Mouse (Mus musculus): Measurements from ENCODE around the gene Pkib. TPM values are rescaled to one million over a fixed set of nuclear protein-coding genes. Genes with fewer than 3 reads are reported as not detected.

Gene Pkib
- polyA plus RNA-seq, 1 experiment = 6.5 TPM

- DNase-seq (ENCODE audit: low read depth in 1 of 2, low spot score in 2 of 2) = peak; percentile 16 to 67
- Histone ChIP-seq H3K27ac (ENCODE audit: insufficient read depth, low read length) (no peak overlapping the region), H3K4me3 (ENCODE audit: extremely low read depth, insufficient read depth, insufficient read length) (0 out of 2 replicates have a peak overlapping the region, but pooled peaks have one; percentile 36), H3K4me1 (ENCODE audit: control insufficient read depth, insufficient read depth, insufficient read length) (peaks cover 11% of the 10 kb centered on the region; the same call in 1 of the 2 replicates), H3K36me3 (ENCODE audit: control insufficient read depth, insufficient read depth, low read length) (no peaks in the 10 kb centered on the region), H3K27me3 (ENCODE audit: control insufficient read depth, insufficient read depth, low read length) (no peaks in the 10 kb centered on the region)
- WGBS = 2% methylated on average over 6 of the region's 6 CpGs
- TF ChIP-seq POLR2A (IDR thresholded peaks at IDR 0.05; ENCODE audit: low read depth, low read length) = no peak
- TF ChIP-seq CTCF (IDR thresholded peaks at IDR 0.05; ENCODE audit: extremely low read depth, insufficient read depth, insufficient read length, insufficient replicate concordance) = peak; percentile 53; the same call in 1 of the 2 replicates
Measured at GRCm38 (mm10) chr10:57743606-57744016, 111.8 kb downstream of the Pkib start.

- H3K4me3 ChIP-seq (ENCODE audit: extremely low read depth, insufficient read depth, insufficient read length) = no peak overlapping the region
- H3K27ac ChIP-seq (ENCODE audit: insufficient read depth, low read length) = no peak overlapping the region
- H3K4me1 ChIP-seq (ENCODE audit: control insufficient read depth, insufficient read depth, insufficient read length) = peaks cover 11% of the 10 kb centered on the region; the same call in 1 of the 2 replicates
- no peaks in the 10 kb centered on the region for H3K36me3 ChIP-seq (ENCODE audit: control insufficient read depth, insufficient read depth, low read length)
- no peaks in the 10 kb centered on the region for H3K27me3 ChIP-seq (ENCODE audit: control insufficient read depth, insufficient read depth, low read length)
- 60% methylated on average over 2 of the region's 2 CpGs for WGBS
- DNase-seq (ENCODE audit: low read depth in 1 of 2, low spot score in 2 of 2) = no peak
- TF ChIP-seq CTCF (IDR thresholded peaks at IDR 0.05; ENCODE audit: extremely low read depth, insufficient read depth, insufficient read length, insufficient replicate concordance) (no peak), POLR2A (IDR thresholded peaks at IDR 0.05; ENCODE audit: low read depth, low read length) (no peak)
Measured at GRCm38 (mm10) chr10:57744128-57744765, 112.5 kb downstream of the Pkib start.

- DNase-seq (ENCODE audit: low read depth in 1 of 2, low spot score in 2 of 2) = peak in 1 of 2 experiments; percentile 15
- Histone ChIP-seq H3K36me3 (ENCODE audit: control insufficient read depth, insufficient read depth, low read length) (no peaks in the 10 kb centered on the region), H3K27me3 (ENCODE audit: control insufficient read depth, insufficient read depth, low read length) (no peaks in the 10 kb centered on the region), H3K4me3 (ENCODE audit: extremely low read depth, insufficient read depth, insufficient read length) (no peak overlapping the region), H3K4me1 (ENCODE audit: control insufficient read depth, insufficient read depth, insufficient read length) (peaks cover 11% of the 10 kb centered on the region; the same call in 1 of the 2 replicates), H3K27ac (ENCODE audit: insufficient read depth, low read length) (peak overlapping the region; percentile 67)
- TF ChIP-seq POLR2A (IDR thresholded peaks at IDR 0.05; ENCODE audit: low read depth, low read length) = no peak
- no peak for TF ChIP-seq CTCF (IDR thresholded peaks at IDR 0.05; ENCODE audit: extremely low read depth, insufficient read depth, insufficient read length, insufficient replicate concordance)
Measured at GRCm38 (mm10) chr10:57745452-57745851, 113.7 kb downstream of the Pkib start.

GRCm38 (mm10) chr10:57747127-57747526, 115.3 kb downstream of the Pkib start:
- Histone ChIP-seq H3K4me1 (ENCODE audit: control insufficient read depth, insufficient read depth, insufficient read length) (peaks cover 11% of the 10 kb centered on the region; the same call in 1 of the 2 replicates), H3K4me3 (ENCODE audit: extremely low read depth, insufficient read depth, insufficient read length) (no peak overlapping the region), H3K27me3 (ENCODE audit: control insufficient read depth, insufficient read depth, low read length) (no peaks in the 10 kb centered on the region), H3K27ac (ENCODE audit: insufficient read depth, low read length) (no peak overlapping the region), H3K36me3 (ENCODE audit: control insufficient read depth, insufficient read depth, low read length) (no peaks in the 10 kb centered on the region)
- no peak for DNase-seq (ENCODE audit: low read depth in 1 of 2, low spot score in 2 of 2)
- TF ChIP-seq CTCF (IDR thresholded peaks at IDR 0.05; ENCODE audit: extremely low read depth, insufficient read depth, insufficient read length, insufficient replicate concordance) = no peak
- no peak for TF ChIP-seq POLR2A (IDR thresholded peaks at IDR 0.05; ENCODE audit: low read depth, low read length)

- no peaks in the 10 kb centered on the region for H3K27me3 ChIP-seq (ENCODE audit: control insufficient read depth, insufficient read depth, low read length)
- H3K4me1 ChIP-seq (ENCODE audit: control insufficient read depth, insufficient read depth, insufficient read length) = peaks cover 8% of the 10 kb centered on the region
- WGBS = 11% methylated on average over 1 of the region's 1 CpGs
- H3K27ac ChIP-seq (ENCODE audit: insufficient read depth, low read length) = peak overlapping the region; percentile 85
- no peak for TF ChIP-seq POLR2A (IDR thresholded peaks at IDR 0.05; ENCODE audit: low read depth, low read length)
- no peak for TF ChIP-seq CTCF (IDR thresholded peaks at IDR 0.05; ENCODE audit: extremely low read depth, insufficient read depth, insufficient read length, insufficient replicate concordance)
- H3K36me3 ChIP-seq (ENCODE audit: control insufficient read depth, insufficient read depth, low read length) = no peaks in the 10 kb centered on the region
- no peak overlapping the region for H3K4me3 ChIP-seq (ENCODE audit: extremely low read depth, insufficient read depth, insufficient read length)
- DNase-seq (ENCODE audit: low read depth in 1 of 2, low spot score in 2 of 2) = peak; percentile 19 to 49
Measured at GRCm38 (mm10) chr10:57753343-57753742, 121.6 kb downstream of the Pkib start.

GRCm38 (mm10) chr10:57755201-57755736, 123.5 kb downstream of the Pkib start:
- 80% methylated on average over 2 of the region's 2 CpGs for WGBS
- Histone ChIP-seq H3K4me1 (ENCODE audit: control insufficient read depth, insufficient read depth, insufficient read length) (peaks cover 13% of the 10 kb centered on the region), H3K27ac (ENCODE audit: insufficient read depth, low read length) (peak overlapping the region; percentile 35; the same call in 1 of the 2 replicates), H3K36me3 (ENCODE audit: control insufficient read depth, insufficient read depth, low read length) (no peaks in the 10 kb centered on the region), H3K4me3 (ENCODE audit: extremely low read depth, insufficient read depth, insufficient read length) (no peak overlapping the region), H3K27me3 (ENCODE audit: control insufficient read depth, insufficient read depth, low read length) (no peaks in the 10 kb centered on the region)
- no peak for TF ChIP-seq POLR2A (IDR thresholded peaks at IDR 0.05; ENCODE audit: low read depth, low read length)
- no peak for TF ChIP-seq CTCF (IDR thresholded peaks at IDR 0.05; ENCODE audit: extremely low read depth, insufficient read depth, insufficient read length, insufficient replicate concordance)
- no peak for DNase-seq (ENCODE audit: low read depth in 1 of 2, low spot score in 2 of 2)

- no peak overlapping the region for H3K27ac ChIP-seq (ENCODE audit: insufficient read depth, low read length)
- no peak for TF ChIP-seq CTCF (IDR thresholded peaks at IDR 0.05; ENCODE audit: extremely low read depth, insufficient read depth, insufficient read length, insufficient replicate concordance)
- no peaks in the 10 kb centered on the region for H3K27me3 ChIP-seq (ENCODE audit: control insufficient read depth, insufficient read depth, low read length)
- DNase-seq (ENCODE audit: low read depth in 1 of 2, low spot score in 2 of 2) = no peak
- H3K36me3 ChIP-seq (ENCODE audit: control insufficient read depth, insufficient read depth, low read length) = no peaks in the 10 kb centered on the region
- 77% methylated on average over 2 of the region's 2 CpGs for WGBS
- H3K4me1 ChIP-seq (ENCODE audit: control insufficient read depth, insufficient read depth, insufficient read length) = peaks cover 10% of the 10 kb centered on the region
- no peak overlapping the region for H3K4me3 ChIP-seq (ENCODE audit: extremely low read depth, insufficient read depth, insufficient read length)
Measured at GRCm38 (mm10) chr10:57758999-57759398, 127.2 kb downstream of the Pkib start.

Measured in spleen, adult 2 months (tissue).